Mouse (Mus musculus) C2C12 (cell line): ENCODE measurements around the gene Pla2g4a.

Source experiments
- CEBPB ChIP-seq: IDR thresholded peaks from one replicate; pipeline ENCODE4 v1.6.1; 2011; ENCODE audit warnings: low read depth, mild to moderate bottlenecking, control low read depth, moderate library complexity
- CTCF ChIP-seq: IDR thresholded peaks from one replicate; pipeline ENCODE4 v1.5.1; 2011; ENCODE audit not compliant: control insufficient read depth, insufficient read depth, insufficient read length
- USF1 ChIP-seq: IDR thresholded peaks from one replicate; pipeline ENCODE4 v1.6.1; 2011; ENCODE audit warnings: low read depth, mild to moderate bottlenecking, control low read depth, moderate library complexity

DNA sequence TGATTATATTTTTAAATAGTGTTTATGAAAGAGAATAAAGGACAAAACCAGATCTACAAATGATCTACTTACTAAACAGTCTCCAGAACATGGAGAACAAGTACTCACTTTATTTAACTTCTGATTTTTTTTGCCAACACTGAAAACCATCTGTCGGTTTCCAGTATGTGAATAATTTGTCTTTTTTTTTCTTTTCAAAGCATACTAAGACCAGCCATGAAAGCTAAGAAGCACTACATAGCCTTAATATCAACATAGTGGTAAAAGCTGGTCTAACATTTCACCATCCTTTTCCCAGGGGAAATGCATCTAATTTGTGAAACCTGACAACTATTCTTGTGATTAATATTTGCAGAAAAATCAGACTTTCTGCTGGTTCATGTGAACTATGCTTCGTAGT is 99.5 kb downstream of the Pla2g4a start:
- TF ChIP-seq CTCF (no peak), CEBPB (no peak), USF1 (no peak)
